22 mouse cellular contexts compared by ENCODE assay signal in genomic region chr3:63938928-63939327, GRCm38 (mm10). TPM values are rescaled to one million over a fixed set of nuclear protein-coding genes. Genes with fewer than 3 reads are reported as not detected.
"Had no signal": no experiment of that assay in that cellular context is flagged by ENCODE, and none has a peak within 500 bp of the region (broad histone marks: within the 10 kb centered on the region; RNA-seq: fewer than 3 reads in every experiment).

No protein-coding gene starts in this region.

- H3K4me2 ChIP-seq: heart, embryonic 12.5 days; hindbrain, embryonic 13.5 days; hindbrain, embryonic 15.5 days; kidney, embryonic 15.5 days; limb, embryonic 13.5 days; limb, embryonic 15.5 days; liver, embryonic 12.5 days had no signal

- ATAC-seq: forebrain, embryonic 16.5 days; hindbrain, postnatal 0 days; liver, embryonic 12.5 days had no signal

- H3K27ac ChIP-seq: gastrocnemius, adult 2 months; heart, embryonic 10.5 days; hindbrain, embryonic 13.5 days; hindbrain, embryonic 15.5 days; hindbrain, postnatal 0 days; kidney, embryonic 15.5 days; limb, embryonic 13.5 days; limb, embryonic 15.5 days; liver, embryonic 12.5 days; liver, embryonic 14.5 days had no signal

- DNase-seq: gastrocnemius, adult 2 months; gastrocnemius, postnatal 10 days; gastrocnemius, postnatal 25 days; heart, adult 18-20 months; heart, postnatal 14 days; heart, postnatal 36 days; kidney, adult 18-20 months; layer of hippocampus, adult 9-11 months; layer of hippocampus, postnatal 36 days had no signal

- H3K4me1 ChIP-seq: heart, embryonic 10.5 days; heart, embryonic 12.5 days; hindbrain, embryonic 13.5 days; hindbrain, embryonic 15.5 days; kidney, embryonic 15.5 days; limb, embryonic 13.5 days; limb, embryonic 15.5 days; liver, embryonic 12.5 days had no signal

- H3K9ac ChIP-seq: heart, embryonic 12.5 days; hindbrain, embryonic 13.5 days; hindbrain, embryonic 15.5 days; kidney, embryonic 15.5 days; limb, embryonic 13.5 days; limb, embryonic 15.5 days; liver, embryonic 12.5 days; liver, embryonic 14.5 days had no signal

- H3K36me3 ChIP-seq: heart, embryonic 10.5 days had no signal

- H3K9me3 ChIP-seq: heart, embryonic 10.5 days; heart, embryonic 12.5 days; hindbrain, embryonic 13.5 days; hindbrain, embryonic 15.5 days; kidney, embryonic 15.5 days; limb, embryonic 13.5 days; limb, embryonic 15.5 days; liver, embryonic 12.5 days had no signal

- H3K27me3 ChIP-seq: heart, embryonic 12.5 days; hindbrain, embryonic 13.5 days; hindbrain, embryonic 15.5 days; kidney, embryonic 15.5 days; limb, embryonic 13.5 days; limb, embryonic 15.5 days; liver, embryonic 12.5 days had no signal

- H3K4me3 ChIP-seq: gastrocnemius, adult 2 months; heart, embryonic 10.5 days; heart, embryonic 12.5 days; hindbrain, embryonic 13.5 days; hindbrain, embryonic 15.5 days; kidney, embryonic 15.5 days; limb, embryonic 13.5 days; limb, embryonic 15.5 days; liver, embryonic 12.5 days had no signal

RNA-seq across cellular contexts. Expression of gene Plch1, which starts 39.7 kb away (rescaled TPM):
- total RNA-seq: gastrocnemius, adult 2 months; gastrocnemius, postnatal 25 days; granulocyte monocyte progenitor cell, adult 5-6 weeks had no signal
- polyA plus RNA-seq: liver, adult 2 months had no signal
